Mouse (Mus musculus): ENCODE measurements around the gene Prss57.

Prss57 gene

DNA sequence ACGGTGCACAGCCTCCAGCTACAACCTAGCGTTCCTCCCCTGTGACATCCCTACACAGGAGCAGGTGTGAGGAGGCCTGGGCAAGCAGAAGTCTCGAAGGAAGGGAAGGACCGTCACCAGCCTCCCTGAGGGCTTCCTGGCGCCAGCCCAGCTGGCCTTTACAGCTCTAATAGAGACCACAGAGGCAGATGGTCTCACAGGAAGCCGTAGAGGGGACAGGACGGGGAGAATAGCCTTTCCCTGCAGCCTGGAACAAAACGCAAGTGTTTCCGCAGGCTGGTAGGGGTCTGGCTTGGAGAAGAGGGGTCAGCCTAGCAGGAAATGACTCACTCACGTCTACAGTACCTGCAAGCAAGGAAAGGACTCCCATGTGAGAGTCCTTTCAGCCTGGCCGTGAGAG is 17.1 kb upstream of the Prss57 start:
- no peak for DNase-seq (ENCODE audit: low spot score)

DNA sequence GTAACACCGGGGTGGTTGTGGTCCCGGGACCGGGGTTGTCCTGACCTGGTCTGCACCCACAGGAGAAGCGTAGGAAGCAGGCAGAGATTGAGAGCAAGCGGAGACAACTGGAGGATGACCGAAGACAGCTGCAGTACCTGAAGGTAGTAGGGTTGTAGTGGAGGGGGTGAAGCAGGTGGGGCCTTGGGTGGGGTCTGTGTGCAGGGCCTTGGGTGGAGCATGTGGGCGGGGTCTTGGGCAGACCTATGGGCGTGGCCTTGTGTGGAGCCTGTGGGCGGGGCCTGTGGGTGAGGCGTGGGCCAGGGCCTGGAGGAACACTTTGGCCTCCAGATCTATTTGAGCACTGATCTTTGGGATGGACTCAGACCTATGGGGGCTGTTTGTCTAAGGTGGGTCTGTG is 16.2 kb upstream of the Prss57 start:
- DNase-seq (ENCODE audit: low spot score), result no peak

DNA sequence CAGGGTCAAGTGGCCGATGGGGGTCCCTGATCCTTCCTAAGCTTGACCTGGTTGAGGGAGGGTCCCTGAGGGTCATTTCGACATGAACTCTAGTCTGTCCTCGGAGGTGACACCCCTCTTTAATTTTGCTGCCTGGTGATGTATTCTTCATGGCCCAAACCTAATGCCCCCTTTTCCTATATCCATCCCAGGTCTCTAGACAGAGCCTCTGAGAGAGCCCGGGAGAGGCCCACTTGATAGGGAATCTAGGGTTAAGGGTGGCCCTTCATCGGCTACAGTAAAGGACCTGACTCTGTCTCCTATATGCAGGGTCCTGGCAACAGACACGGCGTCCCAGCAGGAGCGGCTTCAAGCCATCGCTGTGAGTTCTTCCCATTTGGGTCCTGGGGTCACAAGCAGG is 15.6 kb upstream of the Prss57 start:
- DNase-seq (ENCODE audit: low spot score), result no peak

DNA sequence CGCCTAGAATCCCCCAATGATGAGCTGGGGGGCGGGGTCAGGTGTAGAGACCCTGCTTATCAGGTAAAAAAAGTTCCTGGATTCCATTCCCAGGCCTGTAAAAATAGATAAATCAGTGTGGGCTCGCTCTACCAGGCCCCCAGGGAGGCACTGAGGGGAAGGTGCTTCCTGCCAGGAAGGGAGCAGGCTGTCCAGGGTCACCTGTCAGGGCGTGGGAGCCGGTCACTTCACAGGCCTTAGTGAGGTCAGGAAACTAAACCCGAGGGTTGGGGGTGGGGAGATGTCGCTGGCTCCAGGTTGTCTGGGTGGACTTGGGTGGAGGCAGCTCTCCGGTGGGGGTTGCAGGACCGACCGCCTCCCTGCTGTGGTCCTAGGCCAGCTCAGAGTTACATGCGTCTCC is 14.9 kb upstream of the Prss57 start:
- DNase-seq (ENCODE audit: low spot score), result no peak

DNA sequence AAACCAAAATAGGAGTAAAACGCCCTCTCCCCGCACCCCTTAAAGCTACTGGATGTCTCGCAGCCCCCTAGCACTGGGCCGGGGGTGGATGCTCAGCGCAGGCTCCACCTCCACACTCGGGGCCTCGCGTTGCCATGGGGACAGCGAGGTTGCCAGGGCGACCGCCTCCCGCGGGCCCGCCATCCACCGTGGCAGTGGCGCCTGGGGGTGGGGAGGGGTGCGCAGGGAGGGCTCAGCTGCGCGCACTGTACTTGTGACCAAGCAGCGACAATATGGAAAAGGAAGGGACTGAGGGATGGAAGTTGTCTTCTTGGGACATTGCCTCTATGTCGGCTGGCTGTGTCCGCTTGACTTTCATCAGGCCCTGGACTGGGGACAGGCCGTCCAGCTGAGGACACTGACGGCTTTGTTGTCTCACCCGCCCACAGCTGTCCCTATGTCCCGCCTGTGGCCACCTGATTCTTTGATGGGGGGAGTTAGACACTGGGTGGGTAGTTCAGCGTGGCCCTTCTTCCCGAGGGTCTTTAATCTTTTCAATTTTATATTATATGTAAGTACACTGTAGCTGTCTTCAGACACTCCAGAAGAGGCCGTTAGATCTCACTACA is 13.1 kb upstream of the Prss57 start:
- no peak for DNase-seq (ENCODE audit: low spot score)

DNA sequence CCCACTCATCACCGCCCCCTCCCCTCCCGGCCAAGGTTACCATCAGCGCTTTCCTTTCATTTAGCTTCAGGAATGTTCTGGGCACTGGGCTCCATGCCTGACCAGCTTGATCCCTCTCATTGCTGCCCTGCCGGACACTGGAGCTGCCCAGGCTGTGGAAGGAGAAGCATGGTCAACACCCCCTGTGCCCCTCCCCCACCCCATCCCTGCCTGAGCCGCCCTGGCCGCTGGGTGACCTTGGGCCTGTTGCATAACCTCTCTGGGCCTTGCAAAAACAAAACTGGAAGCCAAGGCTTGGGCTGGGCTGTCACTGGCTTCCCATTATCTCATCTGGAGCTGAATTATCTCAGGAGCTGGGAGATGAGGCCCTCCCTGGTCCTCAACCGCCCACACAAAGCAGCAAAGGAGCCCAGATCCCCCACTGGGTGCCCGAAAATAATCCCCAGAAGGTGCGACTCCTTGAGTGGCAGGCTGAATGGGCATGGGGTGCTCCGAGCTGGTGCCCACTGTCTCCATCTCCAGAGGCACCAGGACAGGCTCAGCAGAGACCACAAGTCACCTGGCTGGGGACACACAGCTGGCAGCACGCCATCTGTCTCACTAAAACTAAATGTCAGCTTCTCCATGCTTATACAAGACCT is 11.7 kb upstream of the Prss57 start:
- DNase-seq (ENCODE audit: low spot score), result no peak

DNA sequence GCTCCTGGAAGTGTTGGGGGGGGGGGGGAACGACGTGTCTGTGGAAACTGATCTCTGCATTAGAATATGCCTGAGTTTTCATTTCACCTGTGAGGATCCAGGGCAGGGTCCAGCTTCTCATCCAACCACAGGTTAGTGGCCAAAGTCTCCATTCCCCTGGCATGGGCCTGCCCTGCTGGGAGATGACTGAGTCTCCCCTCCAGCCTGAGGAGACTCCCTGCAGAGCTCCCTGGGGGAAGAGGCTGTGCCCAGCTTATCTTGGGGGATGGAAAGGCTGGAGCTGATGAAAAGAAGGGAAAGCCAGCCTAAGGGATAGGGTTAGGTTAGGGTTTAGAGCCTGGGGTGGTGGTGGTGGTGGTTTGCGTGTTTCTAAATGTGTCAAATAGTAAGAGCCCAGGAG is 11.1 kb upstream of the Prss57 start:
- no peak for DNase-seq (ENCODE audit: low spot score)

DNA sequence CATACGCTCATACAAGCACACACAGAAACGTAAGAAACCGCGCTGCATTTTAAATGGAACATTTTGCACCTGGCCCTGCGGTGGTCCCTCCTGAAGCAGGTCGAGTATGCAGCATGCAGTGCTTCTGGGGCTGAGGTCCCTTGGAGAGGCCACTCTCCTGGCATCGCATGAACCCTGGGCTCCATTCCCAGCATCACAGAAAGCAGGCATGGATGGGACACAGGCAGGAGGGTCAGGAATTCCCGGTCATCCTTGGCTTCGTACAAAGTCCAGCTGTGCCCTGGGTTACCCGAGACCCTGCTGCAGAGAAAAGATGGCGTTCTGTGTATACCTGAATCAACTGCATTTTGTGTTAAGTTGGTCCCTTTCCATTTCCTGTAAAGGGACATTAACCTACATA is 9.7 kb upstream of the Prss57 start:
- DNase-seq (ENCODE audit: low spot score), result no peak

DNA sequence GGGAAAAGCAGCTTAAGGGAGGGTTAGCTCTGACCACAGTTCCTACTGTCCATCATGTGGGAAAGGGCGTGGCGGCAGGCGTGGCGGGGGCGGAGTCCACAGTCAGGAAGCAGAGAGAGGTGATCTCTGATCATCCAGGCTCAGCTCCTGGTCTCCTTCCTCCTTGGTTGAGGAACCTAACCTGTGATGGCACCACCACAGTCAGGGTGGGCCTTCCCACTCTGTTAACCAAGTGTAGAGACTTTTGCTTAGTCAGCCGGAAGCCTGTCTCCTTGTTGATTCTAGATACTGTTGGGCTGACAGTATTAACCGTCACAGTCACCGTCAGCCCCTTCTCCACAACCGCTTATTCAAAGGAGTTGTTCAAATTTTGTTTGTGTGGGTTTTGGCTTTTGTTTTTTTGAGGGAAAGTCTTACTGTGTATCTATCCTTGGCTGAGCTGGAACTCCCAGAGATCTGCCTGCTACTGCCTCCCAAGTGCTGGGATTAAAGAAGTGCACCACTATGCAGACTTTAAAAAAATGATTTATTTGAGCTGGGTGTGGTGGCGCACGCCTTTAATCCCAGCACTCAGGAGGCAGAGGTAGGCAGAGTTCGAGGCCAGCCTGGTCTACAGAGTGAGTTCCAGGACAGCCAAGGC is 7.6 kb upstream of the Prss57 start:
- no peak for DNase-seq (ENCODE audit: low spot score)

DNA sequence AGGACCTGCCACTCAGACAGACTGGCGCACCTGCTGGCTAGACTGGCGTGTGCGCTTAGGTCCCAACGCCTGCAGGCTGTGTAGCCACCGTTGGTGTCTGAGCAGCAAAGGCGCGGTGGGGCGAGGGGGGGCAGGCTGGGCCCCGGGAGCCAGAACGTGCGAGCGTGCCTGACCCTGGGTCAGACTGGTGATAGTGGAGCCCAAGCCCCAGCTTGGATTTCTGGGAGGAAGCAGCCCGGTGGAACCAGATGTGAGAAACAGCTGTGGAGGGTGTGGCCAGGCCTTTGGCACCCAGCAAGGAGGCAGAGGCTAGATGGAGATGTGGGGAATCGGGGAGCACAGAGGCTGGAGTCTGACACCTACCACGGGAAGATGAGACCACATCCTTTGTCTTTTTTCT is 6.6 kb upstream of the Prss57 start:
- DNase-seq (ENCODE audit: low spot score), result no peak

DNA sequence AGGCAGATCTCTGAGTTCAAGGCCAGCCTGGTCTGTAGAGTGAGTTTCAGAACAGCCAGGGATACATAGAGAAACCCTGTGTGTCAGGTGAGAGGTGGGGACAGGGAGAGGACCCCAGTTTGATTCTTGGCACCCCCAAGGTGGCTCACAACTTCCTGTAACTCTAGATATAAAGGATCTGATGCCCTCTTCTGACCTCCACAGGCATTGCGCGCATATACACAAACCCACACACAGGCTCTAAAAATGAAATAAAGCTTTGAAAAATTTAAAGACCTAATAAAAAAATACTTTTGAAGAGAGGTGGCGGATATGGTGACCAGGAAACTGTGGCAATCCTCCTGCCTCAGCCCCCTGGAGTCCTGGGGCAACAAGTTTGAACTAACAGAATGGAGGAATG is 5.1 kb upstream of the Prss57 start:
- no peak for DNase-seq (ENCODE audit: low spot score)

DNA sequence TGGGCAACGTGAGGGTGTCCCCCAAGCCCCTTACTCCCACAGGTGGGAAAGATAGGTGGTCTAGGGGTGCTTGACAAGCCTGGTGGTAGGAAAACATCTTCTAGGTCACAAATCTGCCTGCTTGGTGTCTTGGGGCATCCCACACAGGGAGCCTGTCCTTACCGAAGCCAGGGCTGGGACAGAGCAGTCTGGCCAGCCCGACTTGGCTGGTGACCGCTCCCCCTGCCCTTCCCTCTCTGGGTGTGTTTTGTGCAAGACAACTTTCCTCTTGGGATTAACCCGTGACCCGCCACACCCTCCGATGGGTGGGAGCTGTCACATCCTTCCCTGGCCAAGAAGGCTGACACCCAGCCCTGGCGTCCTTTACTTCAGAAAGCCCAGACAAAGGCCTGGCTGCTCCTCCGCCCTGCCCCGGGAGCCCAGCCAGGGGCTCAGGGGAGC is 3.8 kb upstream of the Prss57 start:
- no peak for DNase-seq (ENCODE audit: low spot score)

DNA sequence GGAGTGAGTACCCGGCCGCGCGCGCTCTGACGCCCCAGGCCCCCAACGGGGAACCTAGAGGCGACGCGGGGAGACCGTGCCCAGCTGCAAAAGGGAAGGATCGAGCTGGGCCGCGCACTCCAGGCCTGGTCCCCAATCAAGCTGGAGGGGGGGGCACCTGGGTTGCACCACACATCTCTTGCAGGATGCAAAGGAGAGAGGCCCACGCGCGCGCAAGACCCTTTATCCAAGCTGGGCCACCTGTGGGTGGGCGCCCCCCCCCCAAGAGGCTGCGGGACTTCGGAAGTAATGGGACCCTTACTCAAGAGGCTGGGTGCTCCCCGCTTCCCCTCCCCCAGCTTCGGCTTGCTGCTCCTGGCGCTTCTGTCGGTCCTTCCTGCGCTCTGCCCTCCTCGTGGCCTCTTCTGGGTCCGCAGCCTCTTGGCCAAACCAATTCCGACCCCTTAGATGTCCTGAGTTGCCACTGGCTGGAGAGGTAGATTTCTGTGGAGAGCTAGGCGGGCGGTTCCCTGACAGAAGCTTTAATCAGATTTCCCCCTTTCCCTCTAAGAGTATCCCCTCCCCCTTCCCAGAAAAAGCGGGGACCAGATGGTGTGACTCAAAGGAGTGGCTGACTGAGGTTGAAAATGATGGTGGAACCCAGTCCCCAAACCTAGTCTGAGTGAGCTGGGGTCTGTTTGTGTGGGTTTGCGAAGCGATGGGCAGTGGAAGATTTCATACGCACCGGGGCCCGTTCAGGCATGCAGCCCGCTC is 3.2 kb upstream of the Prss57 start:
- DNase-seq (ENCODE audit: low spot score), result no peak

DNA sequence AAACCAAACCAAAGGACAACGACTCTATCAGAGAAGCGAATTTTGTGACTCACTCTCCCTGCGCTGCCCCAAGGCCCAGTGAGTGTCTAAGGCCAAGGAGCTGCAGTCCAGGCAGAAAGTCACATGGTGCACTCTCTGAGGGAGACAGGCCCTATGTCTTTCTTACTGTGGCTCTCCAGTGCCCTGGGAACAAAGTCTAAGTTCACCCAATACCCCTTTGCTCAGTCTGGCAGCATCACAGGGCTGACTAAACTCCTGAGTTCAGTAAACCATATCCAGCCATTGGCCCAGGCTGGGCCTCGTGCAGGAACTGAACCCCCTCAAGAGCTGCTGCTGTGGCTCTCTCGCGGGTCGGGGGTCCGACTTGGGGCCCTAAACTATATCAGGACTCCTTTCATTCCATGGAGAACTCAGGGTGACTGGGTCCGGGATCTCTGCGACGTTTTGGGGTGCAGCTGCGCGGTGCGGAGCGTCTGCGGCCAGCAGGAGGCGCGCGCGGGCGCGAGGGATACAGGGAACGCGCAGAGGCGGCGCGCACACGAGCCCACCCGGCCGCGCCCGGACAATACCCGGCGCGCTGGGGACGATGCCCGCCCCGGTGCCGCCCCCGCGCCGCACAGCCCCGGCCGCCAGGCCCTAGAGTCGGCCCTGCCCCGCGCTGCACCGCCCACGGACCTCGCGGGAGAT is 2.4 kb upstream of the Prss57 start, which contains the start of gene Palm:
Palm (plus strand) TSS at position 522 of the 687 bp plus-strand sequence.
- DNase-seq (ENCODE audit: low spot score), result no peak

DNA sequence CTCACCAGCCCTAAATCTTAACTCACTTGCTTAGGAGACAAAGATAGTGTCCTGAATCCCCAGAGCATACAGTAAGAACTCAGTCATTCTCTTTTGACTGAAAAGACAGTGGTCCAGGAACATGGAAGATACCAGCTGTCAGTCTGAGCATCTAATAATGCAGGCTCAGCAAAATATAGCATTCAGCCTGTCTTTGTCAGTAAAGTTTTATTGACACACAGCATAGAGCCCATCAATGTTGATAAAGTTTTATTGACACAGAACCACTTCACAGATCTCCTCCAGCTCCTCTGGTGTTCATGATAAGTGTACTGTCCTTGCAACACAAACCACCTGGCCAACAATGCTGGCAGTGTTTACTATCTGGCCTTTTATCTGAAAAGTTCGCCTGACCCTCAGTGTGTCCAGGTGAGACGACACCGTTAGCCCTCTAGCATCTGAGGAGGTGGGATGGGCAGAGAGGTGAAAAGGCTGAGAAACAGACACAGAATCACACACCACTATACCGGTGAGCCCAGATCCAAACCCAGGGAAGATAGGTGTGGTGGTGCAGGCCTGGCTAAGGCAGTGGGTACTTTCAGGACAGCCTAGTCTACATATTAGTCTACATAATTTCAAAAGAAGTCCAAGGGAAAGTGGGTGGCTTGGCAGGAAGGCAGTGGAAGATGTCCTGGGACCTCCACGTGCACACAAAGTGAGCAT is 1.7 kb upstream of the Prss57 start:
- DNase-seq (ENCODE audit: low spot score), result no peak

DNA sequence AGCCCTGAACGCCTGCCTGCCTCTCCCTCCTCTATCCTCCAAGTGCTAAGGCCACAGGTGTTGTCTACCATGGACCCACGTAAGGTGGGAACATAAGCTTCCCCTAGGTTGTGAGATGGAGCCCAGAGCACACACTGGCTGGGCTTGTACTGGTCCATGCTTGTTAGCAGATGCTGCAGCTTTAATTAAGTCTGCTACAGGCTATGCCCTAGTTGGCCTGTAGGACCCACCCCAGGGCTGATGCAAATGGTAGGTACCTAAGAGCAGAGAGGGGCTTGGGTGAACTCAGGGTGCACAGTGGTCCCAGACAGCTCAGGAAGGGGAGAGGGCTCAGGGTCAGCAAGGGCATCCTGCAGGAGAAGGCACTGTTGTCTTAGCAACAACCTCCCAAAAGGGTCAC is 1.2 kb downstream of the Prss57 start:
- no peak for DNase-seq (ENCODE audit: low spot score)

DNA sequence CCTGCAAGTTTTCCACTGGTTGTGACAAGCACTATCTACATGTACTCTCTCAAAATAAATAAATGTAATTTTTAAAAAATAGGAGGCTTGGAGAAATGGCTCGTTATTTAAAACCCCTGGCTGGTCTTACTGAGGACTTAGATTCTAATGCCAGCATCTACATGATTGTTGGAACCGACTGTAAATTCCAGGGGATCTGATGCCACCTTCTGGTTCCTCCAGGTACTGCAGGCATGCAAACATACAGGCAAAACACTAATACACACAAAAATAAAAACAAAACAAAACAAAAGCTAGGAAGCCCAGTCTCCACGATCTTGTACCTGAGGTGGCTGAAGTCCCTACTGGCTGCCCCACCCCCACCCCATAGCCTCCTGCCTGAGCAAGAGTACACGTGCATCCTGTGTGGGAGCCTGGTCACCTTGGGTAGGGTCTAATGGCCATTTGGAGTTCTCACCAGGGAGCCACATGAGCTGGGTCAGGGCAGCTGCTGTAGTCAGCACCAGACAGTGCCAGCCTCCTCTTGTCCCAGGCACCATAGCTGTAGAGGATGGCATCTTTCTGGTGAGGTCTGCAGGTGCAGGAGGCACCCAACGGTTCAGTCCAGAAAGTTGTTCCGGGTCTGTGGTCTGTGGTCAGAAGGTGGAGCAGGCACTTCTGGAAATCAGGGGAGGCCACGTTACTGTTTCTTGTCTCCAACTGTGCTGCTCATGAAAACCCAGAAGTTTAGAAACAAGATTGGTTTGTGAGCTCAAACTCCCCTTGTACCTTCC is 2.2 kb downstream of the Prss57 start:
- no peak for DNase-seq (ENCODE audit: low spot score)

DNA sequence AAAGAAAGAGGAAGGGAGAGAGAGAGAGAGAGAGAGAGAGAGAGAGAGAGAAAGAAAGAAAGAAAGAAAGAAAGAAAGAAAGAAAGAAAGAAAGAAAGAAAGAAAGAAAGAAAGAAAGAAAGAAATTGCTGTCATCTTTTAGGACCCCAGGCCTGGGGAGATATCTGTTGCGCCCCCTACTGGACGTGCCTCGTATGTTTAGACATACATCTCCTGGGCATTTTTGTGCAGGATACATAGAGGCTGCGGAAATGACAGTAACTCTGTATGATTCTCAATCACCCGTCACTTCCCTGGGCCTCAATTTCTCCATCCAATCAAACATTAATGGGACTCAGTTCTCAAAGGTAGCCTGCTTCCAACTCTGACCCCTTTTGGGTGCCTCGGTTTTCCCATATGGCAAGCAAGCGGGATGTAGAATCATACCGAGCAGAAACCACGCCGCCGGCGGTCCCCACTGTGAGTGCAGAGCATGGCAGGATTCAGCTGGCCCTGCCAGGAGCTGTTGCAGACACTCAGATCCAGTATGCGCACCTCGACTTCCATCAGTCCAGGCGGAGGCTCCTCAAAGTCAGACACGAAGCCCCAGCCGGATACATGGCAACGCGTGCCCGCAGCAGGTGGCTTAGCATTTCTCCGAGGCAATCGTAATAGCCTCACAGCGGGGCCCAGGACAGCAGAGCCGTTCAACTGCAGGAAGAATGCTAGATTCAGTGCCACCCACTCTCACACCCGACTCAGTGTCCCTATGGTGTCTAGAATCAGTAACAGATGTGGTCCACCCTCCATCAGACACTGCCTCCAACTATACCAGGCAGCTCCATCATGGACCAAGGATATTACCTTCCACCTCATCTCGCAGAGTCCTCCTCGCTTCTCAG is 6.6 kb downstream of the Prss57 start:
- no peak for DNase-seq (ENCODE audit: low spot score)

DNA sequence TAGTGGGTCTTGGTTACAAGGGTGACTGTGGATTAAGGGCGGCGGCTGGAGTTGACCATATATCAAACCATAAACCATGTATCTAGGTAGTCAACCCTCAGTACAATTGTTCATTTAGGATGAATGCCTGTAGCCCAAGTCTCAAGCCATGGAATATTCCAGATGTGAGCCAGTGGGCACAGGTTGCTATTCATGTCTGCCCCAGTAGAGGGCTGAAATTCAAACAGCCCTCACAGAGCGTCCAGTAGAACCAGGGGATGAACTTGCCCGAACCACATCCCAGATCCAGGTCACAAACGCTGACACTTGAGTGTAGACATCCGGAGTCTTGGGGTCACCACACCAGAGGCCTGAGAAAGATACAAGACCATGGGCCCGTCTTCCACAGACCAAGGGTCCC is 7.7 kb downstream of the Prss57 start:
- DNase-seq (ENCODE audit: low spot score), result no peak

DNA sequence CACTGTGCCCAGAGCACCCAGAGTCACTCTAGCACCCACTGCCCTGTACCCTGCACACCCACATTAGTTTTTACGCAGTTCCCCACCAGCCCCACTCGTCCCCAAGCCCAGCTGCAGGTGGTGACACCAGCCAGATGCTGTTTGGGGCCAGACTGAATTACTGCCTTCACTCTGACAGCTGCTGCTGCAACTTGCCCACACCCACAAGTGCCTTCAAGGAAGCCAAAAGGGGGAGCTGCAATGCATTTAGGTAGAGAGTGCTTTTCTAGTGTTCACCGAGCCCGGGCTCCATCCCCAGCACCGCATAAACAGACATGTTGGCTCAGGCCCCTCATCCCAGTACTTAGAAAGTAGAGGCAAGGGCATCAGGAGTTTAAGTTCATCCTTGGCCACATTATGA is 8.8 kb downstream of the Prss57 start:
- DNase-seq (ENCODE audit: low spot score), result no peak
